Mouse (Mus musculus) forebrain, embryonic 11.5 days (tissue): ENCODE data around the gene Coro6. TPM values are rescaled to one million over a fixed set of nuclear protein-coding genes. Genes with fewer than 3 reads are reported as not detected.

Source experiments
- ATAC-seq: fragments of 200-750 bp; cut with Nextera tagmentation; replicated peaks from 2 replicates; pipeline ENCODE4 v1.8.0; 2017; ENCODE audit warnings: moderate TSS enrichment; ENCODE audit not compliant: low FRiP score
- DNase-seq: peaks from one replicate; pipeline ENCODE4 v3.0.0-alpha.2; 2017; ENCODE audit warnings: low spot score
- H3K27ac ChIP-seq: fragments of 300-500 bp; sonication (generic); 2 replicates; pipeline ENCODE4 v1.5.1; 2014; ENCODE audit warnings: low read depth, low read length
- H3K27me3 ChIP-seq: fragments of 300-500 bp; sonication (generic); 2 replicates; pipeline ENCODE4 v1.6.1; 2014; ENCODE audit warnings: mild to moderate bottlenecking, low read length, mixed read lengths; ENCODE audit not compliant: control insufficient read depth, insufficient read depth
- H3K36me3 ChIP-seq: fragments of 300-500 bp; sonication (generic); 2 replicates; pipeline ENCODE4 v1.6.1; 2014; ENCODE audit warnings: mild to moderate bottlenecking, low read length, moderate library complexity, mixed read lengths; ENCODE audit not compliant: control insufficient read depth, insufficient read depth
- H3K4me1 ChIP-seq: fragments of 300-500 bp; sonication (generic); replicated peaks from 2 replicates; pipeline ENCODE4 v1.6.1; 2014; ENCODE audit warnings: low read length, mixed read lengths; ENCODE audit not compliant: control insufficient read depth, insufficient read depth
- H3K4me2 ChIP-seq: fragments of 300-500 bp; sonication (generic); 2 replicates; pipeline ENCODE4 v1.6.1; 2014; ENCODE audit warnings: low read depth, mild to moderate bottlenecking, low read length, moderate library complexity, mixed read lengths; ENCODE audit not compliant: severe bottlenecking
- H3K4me3 ChIP-seq: fragments of 300-500 bp; sonication (generic); 2 replicates; pipeline ENCODE4 v1.5.1; 2014; ENCODE audit warnings: low read depth, low read length
- H3K9ac ChIP-seq: fragments of 300-500 bp; sonication (generic); 2 replicates; pipeline ENCODE4 v1.6.1; 2014; ENCODE audit warnings: low read length
- H3K9me3 ChIP-seq: fragments of 300-500 bp; sonication (generic); 2 replicates; pipeline ENCODE4 v1.6.1; 2016; ENCODE audit warnings: low read length, mixed read lengths; ENCODE audit not compliant: control insufficient read depth
- WGBS: fragments of 180-500 bp; shearing (Covaris S2); extraction: QIAGEN DNeasy Blood & Tissue Kit; methylation state at CpG from one replicate; pipeline ENCODE4 v1.1.7; 2014; 5-methylcytosine and 5-hydroxymethylcytosine counted together
- polyA plus RNA-seq: library from polyadenylated mRNA; unstranded; fragments of >200 nt; fragmentation: Nextera tagmentation; extraction: Ambion mirVana; gene quantifications from 2 replicates; pipeline ENCODE4 v1.2.1, GENCODE M21; 2014

The Coro6 gene
- polyA plus RNA-seq, 1 experiment from 2014 or later = 0.08 TPM

DNA sequence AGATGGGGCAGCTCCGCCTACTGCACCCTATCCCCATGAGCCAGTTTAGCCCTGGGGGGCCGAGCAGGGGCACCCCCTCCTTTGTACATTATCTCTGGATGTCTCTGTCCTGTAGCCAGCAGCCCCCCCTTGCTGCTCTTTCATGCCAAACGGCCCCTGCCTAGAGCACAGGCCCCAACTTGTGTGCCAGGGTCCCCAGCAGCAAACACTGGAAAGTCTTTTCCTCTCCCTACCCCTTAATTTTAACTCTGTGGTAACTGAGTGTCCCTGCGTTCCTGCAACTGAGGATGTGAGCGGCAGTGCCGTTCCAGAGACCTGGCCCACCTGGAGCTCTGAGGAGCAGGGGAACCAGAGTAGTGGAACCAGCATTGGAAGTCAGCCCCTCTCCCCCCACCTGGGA, 44.7 kb downstream of the Coro6 start:
- H3K36me3 ChIP-seq = peaks cover 3% of the 10 kb centered on the region; the same call in 1 of the 2 replicates
- no peak overlapping the region for H3K9ac ChIP-seq
- H3K4me1 ChIP-seq = no peaks in the 10 kb centered on the region
- no peaks in the 10 kb centered on the region for H3K9me3 ChIP-seq
- H3K27me3 ChIP-seq = no peaks in the 10 kb centered on the region
- 90% methylated on average over 6 of the region's 6 CpGs for WGBS
- DNase-seq (peak; percentile 51), ATAC-seq (no peak)
- no peak overlapping the region for H3K4me2 ChIP-seq
- no peak overlapping the region for H3K4me3 ChIP-seq
- no peak overlapping the region for H3K27ac ChIP-seq

- no peak overlapping the region for H3K4me2 ChIP-seq
- ATAC-seq (no peak), DNase-seq (peak; percentile 50)
- H3K27ac ChIP-seq = no peak overlapping the region
- peaks cover 3% of the 10 kb centered on the region for H3K4me1 ChIP-seq
- H3K36me3 ChIP-seq = peaks cover 3% of the 10 kb centered on the region; the same call in 1 of the 2 replicates
- H3K9ac ChIP-seq = no peak overlapping the region
- no peak overlapping the region for H3K4me3 ChIP-seq
- WGBS = 77% methylated on average over 4 of the region's 4 CpGs
- no peaks in the 10 kb centered on the region for H3K9me3 ChIP-seq
- H3K27me3 ChIP-seq = no peaks in the 10 kb centered on the region
These were observed 45.2 kb downstream of the Coro6 start for GRCm38 (mm10) chr11:77507426-77507825.

DNA sequence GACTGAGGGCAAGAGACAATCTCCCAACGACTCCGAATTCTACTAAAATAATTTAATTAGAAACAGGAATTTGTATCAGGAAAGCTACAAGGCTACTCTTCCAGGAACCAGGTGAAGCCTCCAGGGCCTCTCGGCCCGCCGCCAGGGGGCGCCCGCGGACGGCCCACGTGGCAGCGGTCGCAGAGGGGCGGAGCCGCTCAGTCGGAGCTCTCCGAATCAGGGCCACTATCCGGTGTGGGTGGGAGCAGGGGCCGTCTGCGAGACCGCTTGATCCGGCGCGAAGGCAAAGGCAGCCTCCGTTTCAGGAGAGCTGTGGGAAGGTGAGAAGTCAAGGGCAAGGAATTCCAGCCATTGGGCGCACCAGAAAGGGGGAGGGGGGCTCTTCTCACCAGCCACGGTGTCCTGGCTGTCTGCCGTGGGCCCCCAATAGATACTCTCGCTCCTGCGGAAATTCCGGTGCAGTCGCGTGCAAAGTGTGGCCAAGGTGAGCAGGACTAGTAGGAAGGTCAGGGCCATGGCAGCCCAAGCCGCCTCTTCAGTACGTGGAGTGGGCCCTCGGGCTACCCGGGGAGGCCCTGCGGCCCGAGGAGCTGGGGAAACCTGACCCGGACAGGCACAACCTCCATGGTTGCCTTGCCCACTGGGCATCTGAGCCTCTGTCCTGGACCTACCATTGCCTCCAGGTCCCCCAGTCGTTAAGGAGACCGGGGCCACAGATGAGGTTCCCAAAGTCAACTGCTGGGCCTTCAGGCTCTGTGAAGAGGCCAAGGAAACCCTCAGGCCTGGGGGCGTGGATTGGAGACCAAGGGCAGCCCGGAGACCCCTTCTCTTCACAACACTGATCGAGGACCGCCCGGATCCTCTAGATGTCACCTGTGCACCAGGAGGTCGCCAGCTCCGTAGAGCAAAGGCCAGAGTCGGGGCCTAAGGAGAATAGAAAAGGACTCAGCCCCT, 46.1 kb downstream of the Coro6 start:
- DNase-seq = peak; percentile 91
- peak overlapping the region; percentile 41; the same call in 1 of the 2 replicates for H3K9ac ChIP-seq
- H3K4me2 ChIP-seq = peak overlapping the region; percentile 65
- H3K27ac ChIP-seq = no peak overlapping the region
- peaks cover 5% of the 10 kb centered on the region for H3K4me1 ChIP-seq
- 19% methylated on average over 48 of the region's 49 CpGs for WGBS
- peak overlapping the region; percentile 22 for H3K4me3 ChIP-seq
- no peaks in the 10 kb centered on the region for H3K9me3 ChIP-seq
- H3K27me3 ChIP-seq = no peaks in the 10 kb centered on the region
- peak; percentile 73 for ATAC-seq
- peaks cover 3% of the 10 kb centered on the region; the same call in 1 of the 2 replicates for H3K36me3 ChIP-seq

GRCm38 (mm10) chr11:77511336-77511735, 49.1 kb downstream of the Coro6 start:
- no peaks in the 10 kb centered on the region for H3K9me3 ChIP-seq
- no peak overlapping the region for H3K4me3 ChIP-seq
- no peak for ATAC-seq
- H3K27ac ChIP-seq = no peak overlapping the region
- no peaks in the 10 kb centered on the region; the same call in 1 of the 2 replicates for H3K36me3 ChIP-seq
- no peak overlapping the region for H3K4me2 ChIP-seq
- no peak overlapping the region for H3K9ac ChIP-seq
- 82% methylated on average over 5 of the region's 5 CpGs for whole genome bisulfite sequencing
- DNase-seq = peak; percentile 42
- peaks cover 26% of the 10 kb centered on the region for H3K4me1 ChIP-seq
- peaks cover 7% of the 10 kb centered on the region for H3K27me3 ChIP-seq

- Histone ChIP-seq H3K4me2 (peak overlapping the region; percentile 80), H3K36me3 (no peaks in the 10 kb centered on the region), H3K4me3 (peak overlapping the region; percentile 58), H3K27ac (no peak overlapping the region), H3K9me3 (no peaks in the 10 kb centered on the region), H3K9ac (peak overlapping the region; percentile 73), H3K27me3 (peaks cover 9% of the 10 kb centered on the region), H3K4me1 (peaks cover 26% of the 10 kb centered on the region)
- DNase-seq (peak; percentile 97), ATAC-seq (peak; percentile 62)
- WGBS = under 1% methylated on average over 81 of the region's 84 CpGs
These were observed 50.9 kb downstream of the Coro6 start for GRCm38 (mm10) chr11:77512891-77513810.

- Histone ChIP-seq H3K4me3 (peak overlapping the region; percentile 58), H3K27me3 (peaks cover 9% of the 10 kb centered on the region), H3K9me3 (no peaks in the 10 kb centered on the region), H3K27ac (no peak overlapping the region), H3K9ac (peak overlapping the region; percentile 50), H3K4me2 (peak overlapping the region; percentile 67), H3K36me3 (no peaks in the 10 kb centered on the region), H3K4me1 (peaks cover 26% of the 10 kb centered on the region)
- ATAC-seq (no peak), DNase-seq (no peak)
- 2% methylated on average over 10 of the region's 10 CpGs for WGBS
These were observed 51.6 kb downstream of the Coro6 start for GRCm38 (mm10) chr11:77513811-77514170.

GRCm38 (mm10) chr11:77514281-77514831, 52.1 kb downstream of the Coro6 start:
- no peaks in the 10 kb centered on the region for H3K9me3 ChIP-seq
- 3% methylated on average over 18 of the region's 19 CpGs for WGBS
- H3K27me3 ChIP-seq = peaks cover 9% of the 10 kb centered on the region
- H3K4me1 ChIP-seq = peaks cover 26% of the 10 kb centered on the region
- H3K4me2 ChIP-seq = peak overlapping the region; percentile 92
- peak overlapping the region; percentile 44 for H3K4me3 ChIP-seq
- peak overlapping the region; percentile 57 for H3K9ac ChIP-seq
- DNase-seq (peak; percentile 65), ATAC-seq (no peak)
- H3K27ac ChIP-seq = peak overlapping the region; percentile 12; the same call in 1 of the 2 replicates
- no peaks in the 10 kb centered on the region for H3K36me3 ChIP-seq
